Mouse (Mus musculus) brain, adult 2 months (tissue): ENCODE results near the gene Smok2a.
A peak's percentile ranks its signal among the peaks of the same experiment; 100 is the strongest.
"Not testable (repeated sequence)": the region's sequence is repeated elsewhere in the genome, so short reads cannot be mapped to it uniquely, and the experiment has no call there.

Source experiments
- DNase-seq: peaks from one replicate; pipeline ENCODE4 v3.0.0; 2011; ENCODE audit warnings: low read depth, low spot score

The Smok2a gene

GRCm38 (mm10) chr17:13214169-13214568, 6.8 kb upstream of the Smok2a start:
- no peak for DNase-seq

- DNase-seq, result peak; percentile 19
Observed at GRCm38 (mm10) chr17:13215595-13215994, 5.4 kb upstream of the Smok2a start.

GRCm38 (mm10) chr17:13221921-13222320, 933 bp downstream of the Smok2a start:
- DNase-seq, result not testable (repeated sequence)

- not testable (repeated sequence) for DNase-seq
Observed at GRCm38 (mm10) chr17:13229957-13230356, 9.0 kb downstream of the Smok2a start, which contains the start of gene Smok2b. TSS of gene Smok2b (plus strand) at chr17:13230257.

GRCm38 (mm10) chr17:13239461-13239860, 18.5 kb downstream of the Smok2a start:
- DNase-seq, result not testable (repeated sequence)

GRCm38 (mm10) chr17:13240807-13241727, 20.1 kb downstream of the Smok2a start:
- DNase-seq, result not testable (repeated sequence)

GRCm38 (mm10) chr17:13254786-13255185, 33.8 kb downstream of the Smok2a start:
- not testable (repeated sequence) for DNase-seq
